Comparison of ENCODE assay signal across 8 mouse cellular contexts in genomic region chr4:155769880-155770512, GRCm38 (mm10). TPM values are rescaled to one million over a fixed set of nuclear protein-coding genes. Genes with fewer than 3 reads are reported as not detected.
DNase-seq lines count a peak whose midpoint lies in the region; ATAC-seq and TF ChIP-seq lines count a peak whose summit lies in the region.

No protein-coding gene starts in this region.

- in situ Hi-C loops in ES-E14 (cut with MboI; ENCODE audit: low sequenced_read_pairs in 2 of 2, unreplicated experiment in 2 of 2) = no loop called here

- H3K4me2 ChIP-seq in forebrain, postnatal 0 days (ENCODE audit: low read depth) = peak overlapping the region; percentile 90
- peak overlapping the region; percentile 85 for H3K4me2 ChIP-seq in lung, embryonic 15.5 days

- no peaks in the 10 kb centered on the region for H3K9me3 ChIP-seq in ES-E14 (ENCODE audit: control insufficient read depth, insufficient read depth, low read depth, low read length)
- H3K9me3 ChIP-seq in forebrain, postnatal 0 days (ENCODE audit: low read length) = no peaks in the 10 kb centered on the region
- no peaks in the 10 kb centered on the region for H3K9me3 ChIP-seq in lung, embryonic 15.5 days

- no peaks in the 10 kb centered on the region for H3K27me3 ChIP-seq in forebrain, postnatal 0 days (ENCODE audit: insufficient read depth, low read length)
- H3K27me3 ChIP-seq in lung, embryonic 15.5 days = peaks cover 34% of the 10 kb centered on the region
- no peaks in the 10 kb centered on the region for H3K27me3 ChIP-seq in thymus, adult 2 months (ENCODE audit: control insufficient read depth, insufficient read depth, low read length)

- peak overlapping the region; percentile 82 for H3K9ac ChIP-seq in ES-E14 (ENCODE audit: insufficient read depth, low read depth, low read length, poor library complexity, severe bottlenecking)
- H3K9ac ChIP-seq in forebrain, postnatal 0 days = peak overlapping the region; percentile 72
- H3K9ac ChIP-seq in lung, embryonic 15.5 days = peak overlapping the region; percentile 66

- 2% methylated on average over 39 of the region's 39 CpGs for WGBS in forebrain, postnatal 0 days
- under 1% methylated on average over 30 of the region's 39 CpGs for WGBS in lung, embryonic 15.5 days
- WGBS in olfactory bulb, adult 2 months = under 1% methylated on average over 39 of the region's 39 CpGs
- 2% methylated on average over 39 of the region's 39 CpGs for WGBS in thymus, adult 2 months

- no peak overlapping the region for H3K27ac ChIP-seq in ES-E14 (ENCODE audit: insufficient read depth, low read depth, low read length, poor library complexity, severe bottlenecking)
- peak overlapping the region; percentile 69; the same call in 1 of the 2 replicates for H3K27ac ChIP-seq in forebrain, postnatal 0 days (ENCODE audit: low read depth, low read length)
- H3K27ac ChIP-seq in lung, embryonic 15.5 days = peak overlapping the region; percentile 71
- peak overlapping the region; percentile 64 for H3K27ac ChIP-seq in olfactory bulb, adult 2 months (ENCODE audit: insufficient read depth, low read depth, low read length)
- H3K27ac ChIP-seq in thymus, adult 2 months (ENCODE audit: control insufficient read depth, insufficient read depth, low read length) = no peak overlapping the region

- TF ChIP-seq POLR2A in olfactory bulb, adult 2 months (IDR thresholded peaks at IDR 0.05; ENCODE audit: insufficient read depth, low read depth, low read length) = 0 out of 2 replicates have a peak, but pooled peaks have one; percentile 33
- 0 out of 2 replicates have a peak, but pooled peaks have one; percentile 17 for TF ChIP-seq POLR2A in thymus, adult 2 months (IDR thresholded peaks at IDR 0.05; ENCODE audit: control insufficient read depth, extremely low read depth, insufficient read depth, low read length, poor library complexity)

- no peaks in the 10 kb centered on the region for H3K36me3 ChIP-seq in ES-E14 (ENCODE audit: control insufficient read depth, insufficient read depth, low read length, poor library complexity, severe bottlenecking)
- no peaks in the 10 kb centered on the region for H3K36me3 ChIP-seq in forebrain, postnatal 0 days (ENCODE audit: insufficient read depth)
- no peaks in the 10 kb centered on the region for H3K36me3 ChIP-seq in lung, embryonic 15.5 days
- no peaks in the 10 kb centered on the region for H3K36me3 ChIP-seq in thymus, adult 2 months (ENCODE audit: control insufficient read depth, insufficient read depth, low read length)

- TF ChIP-seq CTCF in forebrain, postnatal 0 days (IDR thresholded peaks at IDR 0.05; ENCODE audit: low read depth) = peak; percentile 100
- peak; percentile 98 for TF ChIP-seq CTCF in olfactory bulb, adult 2 months (IDR thresholded peaks at IDR 0.05; ENCODE audit: insufficient read depth, low read depth, low read length)
- peak; percentile 99 for TF ChIP-seq CTCF in thymus, adult 2 months (IDR thresholded peaks at IDR 0.05; ENCODE audit: borderline replicate concordance, control insufficient read depth, extremely low read depth, insufficient read depth, low read length, poor library complexity)

- H3K4me1 ChIP-seq in ES-E14 (ENCODE audit: control insufficient read depth in 2 of 2, insufficient read depth in 2 of 2, low read length in 2 of 2, poor library complexity in 1 of 2) = peaks cover under 1 to 5% of the 10 kb centered on the region in 2 experiments; a peak in 2 of 4 replicates
- peaks cover 12% of the 10 kb centered on the region for H3K4me1 ChIP-seq in forebrain, postnatal 0 days (ENCODE audit: insufficient read depth)
- peaks cover 27% of the 10 kb centered on the region for H3K4me1 ChIP-seq in lung, embryonic 15.5 days
- H3K4me1 ChIP-seq in olfactory bulb, adult 2 months (ENCODE audit: control insufficient read depth, insufficient read depth, low read length) = peaks cover 22% of the 10 kb centered on the region
- peaks cover 13% of the 10 kb centered on the region for H3K4me1 ChIP-seq in thymus, adult 2 months (replicated peaks; ENCODE audit: control insufficient read depth, insufficient read depth, low read length)

- H3K4me3 ChIP-seq in ES-E14 (ENCODE audit: insufficient read depth in 1 of 2, low read depth in 1 of 2, low read length in 2 of 2, poor library complexity in 1 of 2, severe bottlenecking in 1 of 2) = peak overlapping the region; percentile 59 to 65
- peak overlapping the region; percentile 50 for H3K4me3 ChIP-seq in forebrain, postnatal 0 days (ENCODE audit: low read depth, low read length)
- H3K4me3 ChIP-seq in lung, embryonic 15.5 days = peak overlapping the region; percentile 49
- H3K4me3 ChIP-seq in olfactory bulb, adult 2 months (ENCODE audit: insufficient read depth, low read depth, low read length) = peak overlapping the region; percentile 61
- peak overlapping the region; percentile 41 for H3K4me3 ChIP-seq in thymus, adult 2 months (ENCODE audit: control insufficient read depth, insufficient read depth, low read length)

- peak; percentile 80 for ATAC-seq in forebrain, postnatal 0 days
- ATAC-seq in hematopoietic stem cell, adult 5-6 weeks (replicated peaks in 1 of 2; ENCODE audit: insufficient read depth in 1 of 2, low FRiP score in 2 of 2, low TSS enrichment in 1 of 2, low read depth in 1 of 2, poor library complexity in 2 of 2, severe bottlenecking in 2 of 2) = peak; percentile 78
- peak; percentile 86 for ATAC-seq in lung, embryonic 15.5 days (ENCODE audit: borderline replicate concordance, extremely low read depth, low FRiP score, low TSS enrichment)

- DNase-seq in ES-E14 (ENCODE audit: low read depth, low spot score) = peak; percentile 69
- DNase-seq in cerebellum, adult 18-20 months = peak; percentile 93 to 98
- peak; percentile 89 for DNase-seq in forebrain, postnatal 0 days
- peak; percentile 74 to 90 for DNase-seq in layer of hippocampus, adult 8-10 months (ENCODE audit: low spot score in 2 of 2)
- peak; percentile 81 for DNase-seq in thymus, adult 2 months

TF ChIP-seq in ES-E14, 5 proteins besides CTCF, POLR2A, EP300 and RAD21:
- TF ChIP-seq MAFK (IDR thresholded peaks at IDR 0.05; ENCODE audit: insufficient read depth, low read depth, low read length) (no peak), CHD2 (IDR thresholded peaks at IDR 0.05; ENCODE audit: low read depth, low read length) (no peak), ZC3H11A (IDR thresholded peaks at IDR 0.05; ENCODE audit: borderline replicate concordance, low read depth, low read length) (0 out of 2 replicates have a peak, but pooled peaks have one; percentile 18)
TF ChIP-seq in ES-E14: peak in this region for 1.

RNA-seq across cellular contexts. Expression of gene Vwa1, which starts 4.5 kb away (rescaled TPM):
- total RNA-seq in ES-E14 (2012; rRNA removed) = 4.6 and 10.6 TPM in 2 replicates
- 27.9 and 29.6 TPM in 2 replicates for total RNA-seq in forebrain, postnatal 0 days (2014; rRNA removed)
- 22.9 and 24.8 TPM in 2 replicates for polyA plus RNA-seq in forebrain, postnatal 0 days (2015; fragmentation: Nextera tagmentation; extraction: Ambion mirVana)
- total RNA-seq in hematopoietic stem cell, adult 5-6 weeks (2017) = 0.30 and 0.31 TPM in 2 replicates
- 10 to 100 TPM; 13.3 to 14.9 (median 14.2) TPM for total RNA-seq in layer of hippocampus, adult 8-10 months (2022)
- polyA plus RNA-seq in lung, embryonic 15.5 days (2015; fragmentation: Nextera tagmentation; extraction: Ambion mirVana) = 10.5 and 11.0 TPM in 2 replicates
- polyA plus RNA-seq in olfactory bulb, adult 2 months (2012; ENCODE audit: insufficient read depth, insufficient read length, low replicate concordance, missing spikeins) = not detected in 2 replicates
- 11.2 and 13.5 TPM in 2 replicates for polyA plus RNA-seq in thymus, adult 2 months (2012; rRNA removed)

RNA-seq across cellular contexts. Expression of gene Atad3a, which starts 9.1 kb away (rescaled TPM):
- 169 and 267 TPM in 2 replicates for total RNA-seq in ES-E14 (2012; rRNA removed)
- 72.3 and 79.2 TPM in 2 replicates for total RNA-seq in forebrain, postnatal 0 days (2014; rRNA removed)
- 61.3 and 68.6 TPM in 2 replicates for polyA plus RNA-seq in forebrain, postnatal 0 days (2015; fragmentation: Nextera tagmentation; extraction: Ambion mirVana)
- 53.7 and 73.8 TPM in 2 replicates for total RNA-seq in hematopoietic stem cell, adult 5-6 weeks (2017)
- 10 to 100 TPM; 62.3 to 79.7 (median 65.0) TPM for total RNA-seq in layer of hippocampus, adult 8-10 months (2022)
- 84.7 and 90.0 TPM in 2 replicates for polyA plus RNA-seq in lung, embryonic 15.5 days (2015; fragmentation: Nextera tagmentation; extraction: Ambion mirVana)
- polyA plus RNA-seq in olfactory bulb, adult 2 months (2012; ENCODE audit: insufficient read depth, insufficient read length, low replicate concordance, missing spikeins) = not detected in 2 replicates
- 87.0 and 93.1 TPM in 2 replicates for polyA plus RNA-seq in thymus, adult 2 months (2012; rRNA removed)

RNA-seq across cellular contexts. Expression of gene Tmem88b, which starts 15.7 kb away (rescaled TPM):
- total RNA-seq in ES-E14 (2012; rRNA removed) = 0.09 and 0.11 TPM in 2 replicates
- total RNA-seq in forebrain, postnatal 0 days (2014; rRNA removed) = 0.14 and 0.38 TPM in 2 replicates
- 0.24 and 0.38 TPM in 2 replicates for polyA plus RNA-seq in forebrain, postnatal 0 days (2015; fragmentation: Nextera tagmentation; extraction: Ambion mirVana)
- total RNA-seq in hematopoietic stem cell, adult 5-6 weeks (2017) = 0.05 TPM in 1 of 2 replicates, not detected in the other
- 10 to 100 TPM; 30.2 to 36.9 (median 34.5) TPM for total RNA-seq in layer of hippocampus, adult 8-10 months (2022)
- polyA plus RNA-seq in lung, embryonic 15.5 days (2015; fragmentation: Nextera tagmentation; extraction: Ambion mirVana) = 0.16 and 0.26 TPM in 2 replicates
- polyA plus RNA-seq in olfactory bulb, adult 2 months (2012; ENCODE audit: insufficient read depth, insufficient read length, low replicate concordance, missing spikeins) = not detected in 2 replicates
- polyA plus RNA-seq in thymus, adult 2 months (2012; rRNA removed) = 0.55 and 0.58 TPM in 2 replicates

RNA-seq across cellular contexts. Expression of gene Ankrd65, which starts 20.2 kb away (rescaled TPM):
- 0.49 and 0.74 TPM in 2 replicates for total RNA-seq in ES-E14 (2012; rRNA removed)
- not detected in 2 replicates for total RNA-seq in forebrain, postnatal 0 days (2014; rRNA removed)
- not detected in 2 replicates for polyA plus RNA-seq in forebrain, postnatal 0 days (2015; fragmentation: Nextera tagmentation; extraction: Ambion mirVana)
- not detected in 2 replicates for total RNA-seq in hematopoietic stem cell, adult 5-6 weeks (2017)
- not detected for total RNA-seq in layer of hippocampus, adult 8-10 months (2022)
- polyA plus RNA-seq in lung, embryonic 15.5 days (2015; fragmentation: Nextera tagmentation; extraction: Ambion mirVana) = 0.20 TPM in 1 of 2 replicates, not detected in the other
- not detected in 2 replicates for polyA plus RNA-seq in olfactory bulb, adult 2 months (2012; ENCODE audit: insufficient read depth, insufficient read length, low replicate concordance, missing spikeins)
- polyA plus RNA-seq in thymus, adult 2 months (2012; rRNA removed) = 0.42 and 0.92 TPM in 2 replicates

RNA-seq across cellular contexts. Expression of gene Mrpl20, which starts 32.7 kb away (rescaled TPM):
- total RNA-seq in ES-E14 (2012; rRNA removed) = 114 and 157 TPM in 2 replicates
- 134 and 220 TPM in 2 replicates for total RNA-seq in forebrain, postnatal 0 days (2014; rRNA removed)
- polyA plus RNA-seq in forebrain, postnatal 0 days (2015; fragmentation: Nextera tagmentation; extraction: Ambion mirVana) = 304 and 396 TPM in 2 replicates
- 47.9 and 55.7 TPM in 2 replicates for total RNA-seq in hematopoietic stem cell, adult 5-6 weeks (2017)
- 10 to 100 TPM; 74.2 to 85.2 (median 78.2) TPM for total RNA-seq in layer of hippocampus, adult 8-10 months (2022)
- polyA plus RNA-seq in lung, embryonic 15.5 days (2015; fragmentation: Nextera tagmentation; extraction: Ambion mirVana) = 193 and 228 TPM in 2 replicates
- not detected in 2 replicates for polyA plus RNA-seq in olfactory bulb, adult 2 months (2012; ENCODE audit: insufficient read depth, insufficient read length, low replicate concordance, missing spikeins)
- polyA plus RNA-seq in thymus, adult 2 months (2012; rRNA removed) = 74.6 and 77.9 TPM in 2 replicates

Comparison
In these comparisons a context has a peak if more than half of its experiments do, and no peak if none do; other contexts are left out.
1. H3K27ac ChIP-seq: peak in forebrain, postnatal 0 days (single experiment), lung, embryonic 15.5 days (single experiment) and olfactory bulb, adult 2 months (single experiment); none in ES-E14 (single experiment) and thymus, adult 2 months (single experiment).
2. RNA of gene Tmem88b, which starts 15.7 kb away (total RNA-seq): 30.2 to 36.9 TPM in layer of hippocampus, adult 8-10 months; 0.14 to 0.38 TPM in forebrain, postnatal 0 days, 0.09 to 0.11 TPM in ES-E14 and 0.05 TPM in hematopoietic stem cell, adult 5-6 weeks; every median in the first group is over 10 times any median in the second.
3. Peak in every context shown above with its lines, with median percentiles within 50 percentile points of each other: DNase-seq, H3K4me3 ChIP-seq, H3K9ac ChIP-seq, ATAC-seq and CTCF ChIP-seq.